Mouse (Mus musculus) cerebellum, adult 9-10 months (tissue): ENCODE measurements around the gene Myo19.
"Not testable (repeated sequence)": the region's sequence is repeated elsewhere in the genome, so short reads cannot be mapped to it uniquely, and the experiment has no call there.

Source experiments
- DNase-seq: peaks from one replicate; pipeline ENCODE4 v3.0.0; 2022

Gene Myo19

GRCm38 (mm10) chr11:84879772-84880464 is at the start of gene Myo19, which contains the start of gene Pigw:
TSS of gene Myo19 (plus strand) at chr11:84880148.
TSS of gene Pigw (minus strand) at chr11:84880285.
- peak; percentile 72 for DNase-seq

- DNase-seq, result no peak
These were observed 40.6 kb upstream of the Myo19 start for GRCm38 (mm10) chr11:84839330-84839729.

GRCm38 (mm10) chr11:84846741-84847474 is 33.0 kb upstream of the Myo19 start:
- no peak for DNase-seq

- no peak for DNase-seq
These were observed 32.4 kb upstream of the Myo19 start for GRCm38 (mm10) chr11:84847475-84848090.

GRCm38 (mm10) chr11:84855285-84855684 is 24.7 kb upstream of the Myo19 start:
- DNase-seq, result no peak

- no peak for DNase-seq
These were observed 14.7 kb upstream of the Myo19 start for GRCm38 (mm10) chr11:84865268-84865667.

- no peak for DNase-seq
These were observed 12.4 kb upstream of the Myo19 start for GRCm38 (mm10) chr11:84867586-84867985.

GRCm38 (mm10) chr11:84868786-84869259 is 11.1 kb upstream of the Myo19 start:
- no peak for DNase-seq

GRCm38 (mm10) chr11:84869537-84870232 is 10.3 kb upstream of the Myo19 start:
- peak; percentile 92 for DNase-seq

GRCm38 (mm10) chr11:84870337-84871043 is 9.5 kb upstream of the Myo19 start, which contains the start of gene Ggnbp2:
TSS of gene Ggnbp2 (minus strand) at chr11:84870817.
- DNase-seq, result peak; percentile 91

- DNase-seq, result no peak
These were observed 8.9 kb upstream of the Myo19 start for GRCm38 (mm10) chr11:84871046-84871445.

- no peak for DNase-seq
These were observed 8.3 kb upstream of the Myo19 start for GRCm38 (mm10) chr11:84871548-84872069.

- DNase-seq, result no peak
These were observed 6.7 kb upstream of the Myo19 start for GRCm38 (mm10) chr11:84873042-84873833.

GRCm38 (mm10) chr11:84876020-84876419 is 3.9 kb upstream of the Myo19 start:
- DNase-seq, result not testable (repeated sequence)

- DNase-seq, result no peak
These were observed 759 bp upstream of the Myo19 start for GRCm38 (mm10) chr11:84879007-84879771.

- peak; percentile 67 for DNase-seq
These were observed 565 bp downstream of the Myo19 start for GRCm38 (mm10) chr11:84880465-84880961.

- DNase-seq, result no peak
These were observed 1.0 kb downstream of the Myo19 start for GRCm38 (mm10) chr11:84880971-84881370.

GRCm38 (mm10) chr11:84882346-84882745 is 2.4 kb downstream of the Myo19 start:
- no peak for DNase-seq

- DNase-seq, result no peak
These were observed 5.3 kb downstream of the Myo19 start for GRCm38 (mm10) chr11:84885238-84885637.

GRCm38 (mm10) chr11:84886236-84886635 is 6.3 kb downstream of the Myo19 start:
- no peak for DNase-seq
